Comparison of ENCODE assay signal across 9 mouse cellular contexts in genomic region chr10:63089103-63089757, GRCm38 (mm10). TPM values are rescaled to one million over a fixed set of nuclear protein-coding genes. Genes with fewer than 3 reads are reported as not detected.
DNase-seq lines count a peak whose midpoint lies in the region; ATAC-seq lines count a peak whose summit lies in the region.
"Had no signal": no experiment of that assay in that cellular context is flagged by ENCODE, and none has a peak within 500 bp of the region (broad histone marks: within the 10 kb centered on the region; RNA-seq: fewer than 3 reads in every experiment).

No protein-coding gene starts in this region.

- H3K4me2 ChIP-seq in limb, embryonic 12.5 days = peak overlapping the region; percentile 57
- peak overlapping the region; percentile 55 for H3K4me2 ChIP-seq in stomach, embryonic 15.5 days

- peak; percentile 11 for DNase-seq in embryo, embryonic 10 days (ENCODE audit: low spot score)
- no peak for DNase-seq in embryo, embryonic 9.5 days (ENCODE audit: extremely low spot score)
- peak; percentile 18 to 43 for DNase-seq in spleen, postnatal 36 days (ENCODE audit: low spot score in 2 of 2)
- no peak for DNase-seq in spleen, postnatal 4 days (ENCODE audit: low spot score in 2 of 2)
- DNase-seq in layer of hippocampus, adult 9-11 months = no peak
- DNase-seq in right cerebral cortex, postnatal 10 days (ENCODE audit: low spot score in 2 of 2) = no peak

- no peak overlapping the region for H3K9ac ChIP-seq in limb, embryonic 12.5 days (replicated peaks)
- no peak overlapping the region for H3K9ac ChIP-seq in stomach, embryonic 15.5 days

- H3K4me3 ChIP-seq in limb, embryonic 12.5 days (replicated peaks) = peak overlapping the region; percentile 33
- H3K4me3 ChIP-seq in stomach, embryonic 15.5 days (replicated peaks) = no peak overlapping the region

- H3K4me1 ChIP-seq in limb, embryonic 12.5 days (replicated peaks) = peaks cover 14% of the 10 kb centered on the region
- peaks cover 6% of the 10 kb centered on the region; the same call in 1 of the 2 replicates for H3K4me1 ChIP-seq in stomach, embryonic 15.5 days

- no peak overlapping the region for H3K27ac ChIP-seq in limb, embryonic 12.5 days
- no peak overlapping the region for H3K27ac ChIP-seq in stomach, embryonic 15.5 days

- WGBS in limb, embryonic 12.5 days = 40% methylated on average over 8 of the region's 8 CpGs
- 52% methylated on average over 8 of the region's 8 CpGs for WGBS in stomach, embryonic 15.5 days

- H3K27me3 ChIP-seq in limb, embryonic 12.5 days = peaks cover 19% of the 10 kb centered on the region
- H3K27me3 ChIP-seq in stomach, embryonic 15.5 days (replicated peaks) = no peaks in the 10 kb centered on the region; the same call in 1 of the 2 replicates

- no peak for ATAC-seq in limb, embryonic 12.5 days (ENCODE audit: insufficient number of reproducible peaks, insufficient read depth, low FRiP score, low TSS enrichment, low read depth)
- ATAC-seq in stomach, embryonic 15.5 days (ENCODE audit: insufficient read depth, low FRiP score, low read depth) = no peak

- no peaks in the 10 kb centered on the region for H3K9me3 ChIP-seq in limb, embryonic 12.5 days
- H3K9me3 ChIP-seq in stomach, embryonic 15.5 days = no peaks in the 10 kb centered on the region

- H3K36me3 ChIP-seq in limb, embryonic 12.5 days = no peaks in the 10 kb centered on the region
- no peaks in the 10 kb centered on the region for H3K36me3 ChIP-seq in stomach, embryonic 15.5 days

RNA-seq across cellular contexts. Expression of gene Atoh7, which starts 10.2 kb away (rescaled TPM):
- 0.42 and 0.60 TPM in 2 replicates for polyA plus RNA-seq in limb, embryonic 12.5 days (2016; fragmentation: Nextera tagmentation; extraction: Ambion mirVana)
- polyA plus RNA-seq in stomach, embryonic 15.5 days (2015; fragmentation: Nextera tagmentation; extraction: Ambion mirVana) = 0.08 and 0.23 TPM in 2 replicates
- polyA plus RNA-seq: C2C12 had no signal

RNA-seq across cellular contexts. Expression of gene Pbld1, which starts 29.3 kb away (rescaled TPM):
- 1.4 and 1.8 TPM in 2 replicates for polyA plus RNA-seq in limb, embryonic 12.5 days (2016; fragmentation: Nextera tagmentation; extraction: Ambion mirVana)
- polyA plus RNA-seq in stomach, embryonic 15.5 days (2015; fragmentation: Nextera tagmentation; extraction: Ambion mirVana) = 6.5 and 8.3 TPM in 2 replicates

Comparison
In these comparisons a context has a peak if more than half of its experiments do, and no peak if none do; other contexts are left out.
1. DNase-seq: peak in embryo, embryonic 10 days (single experiment) and spleen, postnatal 36 days (2 of 2); none in embryo, embryonic 9.5 days (single experiment), spleen, postnatal 4 days (0 of 2), layer of hippocampus, adult 9-11 months (single experiment) and right cerebral cortex, postnatal 10 days (0 of 2).